Mouse (Mus musculus) A20 (cell line): Measurements from ENCODE around the gene Ctdsp1.

Experiments used
- DNase-seq: peaks from one replicate; pipeline ENCODE4 v3.0.0-alpha.2; 2011; ENCODE audit warnings: low read depth, low spot score

Gene Ctdsp1

GRCm38 (mm10) chr1:74397268-74397918 is 6.1 kb downstream of the Ctdsp1 start:
- DNase-seq = peak; percentile 100

DNA sequence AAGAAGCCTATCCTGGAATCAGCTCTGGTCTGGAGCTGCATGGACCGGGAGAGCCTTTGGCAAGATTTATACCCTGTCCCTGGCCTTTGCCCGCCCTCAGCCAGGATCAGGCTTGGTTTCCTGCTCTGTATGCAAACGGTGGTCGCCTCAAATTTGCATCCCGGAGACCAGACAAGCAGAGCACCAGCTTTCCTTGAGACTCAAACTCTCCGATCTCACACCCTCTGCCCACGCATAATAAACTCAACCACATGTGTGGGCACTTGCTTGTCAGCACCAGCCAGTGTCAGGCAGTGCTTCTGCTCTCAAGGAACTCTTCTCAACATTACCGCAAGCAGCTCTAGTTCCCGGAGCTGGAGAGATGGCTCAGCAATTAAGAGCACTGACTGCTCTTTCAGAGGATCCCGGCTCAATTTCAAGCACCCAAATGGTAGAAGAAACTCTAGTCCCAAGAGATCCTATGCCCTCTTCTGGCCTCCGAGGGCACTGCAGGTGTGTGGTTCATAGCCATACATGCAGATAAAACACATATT is 6.7 kb downstream of the Ctdsp1 start:
- DNase-seq = peak; percentile 91

GRCm38 (mm10) chr1:74400531-74400930 is 9.2 kb downstream of the Ctdsp1 start:
- no peak for DNase-seq

GRCm38 (mm10) chr1:74401015-74401702 is 9.8 kb downstream of the Ctdsp1 start:
- DNase-seq = no peak

- no peak for DNase-seq
These were observed 12.9 kb downstream of the Ctdsp1 start for GRCm38 (mm10) chr1:74404206-74404605.

DNA sequence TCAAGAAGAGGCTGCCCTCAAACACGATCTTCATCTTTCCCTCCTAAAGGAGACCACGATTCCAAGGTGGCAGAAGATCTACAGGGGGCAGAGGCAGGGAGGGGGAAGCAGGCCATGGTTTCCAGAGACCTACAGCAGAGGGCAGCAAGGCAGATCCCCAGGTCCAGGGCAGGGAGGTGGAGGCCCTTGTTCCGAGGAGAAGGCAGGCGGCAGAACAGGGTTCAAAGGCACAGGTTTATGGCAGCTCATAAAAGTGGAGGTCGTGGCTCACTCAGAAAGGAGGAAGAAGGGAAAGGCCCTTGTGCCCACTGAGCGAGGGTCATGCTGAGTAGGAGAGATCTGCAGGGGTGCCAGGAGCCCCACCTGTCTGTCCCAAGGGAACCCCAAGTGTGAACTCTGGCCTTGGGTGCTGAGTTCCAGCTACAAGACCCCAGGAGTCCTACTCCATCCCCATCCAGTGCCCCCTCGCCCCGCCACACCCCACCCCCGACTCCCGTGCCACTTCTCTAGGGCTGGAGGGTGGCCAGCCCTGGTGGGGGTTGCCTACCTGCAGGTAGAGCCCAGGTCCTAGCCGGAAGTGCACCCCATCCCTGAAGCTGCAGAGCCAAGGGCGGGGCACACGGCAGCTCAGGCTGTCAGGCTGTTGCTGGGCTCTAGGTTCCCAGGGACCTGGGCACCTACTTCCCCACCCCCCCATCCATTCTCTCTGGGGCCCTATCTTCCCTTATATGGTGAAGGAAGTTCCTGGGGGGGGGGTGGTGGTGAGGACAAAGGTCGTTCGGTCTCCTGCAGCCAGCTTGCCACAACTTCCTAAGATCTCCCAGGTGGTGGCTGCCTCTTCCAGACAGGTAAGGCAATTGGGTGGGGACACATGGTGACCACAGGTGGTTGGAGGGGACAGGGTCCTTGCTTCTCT is 17.5 kb downstream of the Ctdsp1 start, which contains the start of gene Vil1:
Vil1 (plus strand) TSS at position 788 of the 916 bp plus-strand sequence.
- no peak for DNase-seq

GRCm38 (mm10) chr1:74411753-74412325 is 20.5 kb downstream of the Ctdsp1 start:
- DNase-seq = no peak

DNA sequence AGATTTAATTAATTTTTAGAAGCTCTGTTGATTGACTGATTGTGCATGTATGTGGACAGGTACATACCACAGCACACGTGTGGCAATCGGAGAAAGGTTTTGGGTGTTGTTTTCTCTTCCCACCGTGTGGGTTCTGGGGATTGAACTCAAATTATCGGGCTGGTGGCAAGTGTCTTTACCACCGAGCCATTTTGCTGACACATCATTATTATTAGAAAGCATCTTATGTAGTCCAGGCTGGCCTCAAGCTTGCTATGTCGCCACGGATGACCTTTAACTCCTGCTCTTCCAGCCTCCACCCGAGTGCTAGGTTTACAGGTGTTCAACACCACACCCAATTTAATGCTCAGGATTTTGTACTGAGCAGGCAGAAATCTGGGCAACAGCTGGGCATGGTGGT is 21.4 kb downstream of the Ctdsp1 start:
- DNase-seq = no peak

DNA sequence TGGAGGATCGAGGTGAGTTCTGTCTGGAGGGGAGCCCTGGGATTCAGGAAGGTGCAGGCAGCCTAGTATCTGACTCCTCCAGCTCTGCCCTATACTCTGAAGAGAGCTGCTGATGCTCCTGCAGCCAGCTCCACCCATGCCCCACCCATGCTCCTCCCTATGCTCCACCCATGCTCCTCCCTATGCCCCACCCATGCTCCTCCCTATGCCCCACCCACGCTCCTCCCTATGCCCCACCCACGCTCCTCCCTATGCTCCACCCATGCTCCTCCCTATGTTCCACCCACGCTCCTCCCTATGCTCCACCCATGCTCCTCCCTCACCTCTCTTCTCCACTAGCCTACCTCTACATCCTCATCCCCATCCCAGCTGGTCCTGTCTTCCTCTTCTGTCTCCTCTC is 23.8 kb downstream of the Ctdsp1 start:
- DNase-seq = peak; percentile 63

- no peak for DNase-seq
These were observed 27.6 kb downstream of the Ctdsp1 start for GRCm38 (mm10) chr1:74418747-74419439.

DNA sequence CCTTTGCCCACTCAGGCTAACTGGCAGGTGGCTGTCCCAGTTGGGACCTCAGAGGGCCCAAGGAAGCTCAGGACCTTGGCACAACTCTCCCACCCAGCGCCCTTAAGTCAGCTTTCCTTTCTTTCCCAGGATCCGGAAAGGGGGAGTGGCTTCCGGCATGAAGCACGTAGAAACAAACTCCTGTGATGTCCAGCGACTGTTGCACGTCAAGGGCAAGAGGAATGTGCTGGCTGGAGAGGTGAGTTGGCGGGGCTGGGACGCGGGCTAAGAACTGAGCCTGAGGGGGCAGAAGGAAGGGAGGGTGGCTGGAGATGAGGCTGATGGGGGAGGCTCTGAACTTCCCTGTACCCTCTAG is 28.1 kb downstream of the Ctdsp1 start:
- DNase-seq = no peak

GRCm38 (mm10) chr1:74423147-74423546 is 31.8 kb downstream of the Ctdsp1 start:
- DNase-seq = no peak

GRCm38 (mm10) chr1:74425845-74426244 is 34.5 kb downstream of the Ctdsp1 start:
- no peak for DNase-seq

DNA sequence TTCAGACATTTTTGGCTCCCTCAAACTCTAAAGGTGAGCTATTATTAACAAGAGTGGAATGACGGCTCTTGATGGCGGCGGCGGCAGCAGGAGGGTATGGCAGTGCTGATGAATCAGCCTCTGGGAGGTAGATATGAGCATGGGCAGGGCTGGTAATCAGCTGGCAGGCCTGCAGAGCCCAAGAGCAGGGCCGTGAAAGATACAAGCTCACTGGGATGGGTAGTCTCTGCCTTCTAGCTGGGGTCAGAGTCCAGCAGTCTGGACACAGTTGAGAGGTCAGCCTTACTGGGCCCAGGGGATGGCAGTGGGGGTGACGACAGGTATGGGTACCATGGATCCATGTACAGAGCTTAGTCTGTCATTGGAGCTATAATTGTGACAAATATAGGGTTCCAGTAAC is 41.9 kb downstream of the Ctdsp1 start:
- no peak for DNase-seq

GRCm38 (mm10) chr1:74434596-74434995 is 43.3 kb downstream of the Ctdsp1 start:
- peak; percentile 41 for DNase-seq

- DNase-seq = peak; percentile 84
These were observed 44.3 kb downstream of the Ctdsp1 start for GRCm38 (mm10) chr1:74435563-74435962.

GRCm38 (mm10) chr1:74437702-74438427 is 46.6 kb downstream of the Ctdsp1 start:
- DNase-seq = peak; percentile 43

GRCm38 (mm10) chr1:74439166-74439876 is 48.0 kb downstream of the Ctdsp1 start:
- no peak for DNase-seq

GRCm38 (mm10) chr1:74444538-74444937 is 53.2 kb downstream of the Ctdsp1 start:
- no peak for DNase-seq
